Mouse (Mus musculus) hematopoietic stem cell, adult 5-6 weeks (primary cell): ENCODE measurements around the gene Ttc41. TPM values are rescaled to one million over a fixed set of nuclear protein-coding genes. Genes with fewer than 3 reads are reported as not detected.

Experiments used
- ATAC-seq, 2 experiments: fragments of 125-278 bp in 1 of 2; replicated peaks in 1 of 2; 2 replicates each; pipeline ENCODE4 v1.8.0; 2016 to 2017; ENCODE audit warnings: inconsistent platforms in 2 of 2, mild to moderate bottlenecking in 2 of 2, moderate number of reproducible peaks in 2 of 2, low read depth in 1 of 2, moderate TSS enrichment in 1 of 2; ENCODE audit not compliant: low FRiP score in 2 of 2, poor library complexity in 2 of 2, severe bottlenecking in 2 of 2, insufficient read depth in 1 of 2, low TSS enrichment in 1 of 2
- total RNA-seq: library from RNA; stranded (forward); fragments of 172-1452, 232-1000 nt; gene quantifications from 2 replicates; pipeline ENCODE4 v1.2.3, GENCODE M21; 2017

Ttc41 gene
- total RNA-seq, 1 experiment from 2014 or later = 1.7 TPM

DNA sequence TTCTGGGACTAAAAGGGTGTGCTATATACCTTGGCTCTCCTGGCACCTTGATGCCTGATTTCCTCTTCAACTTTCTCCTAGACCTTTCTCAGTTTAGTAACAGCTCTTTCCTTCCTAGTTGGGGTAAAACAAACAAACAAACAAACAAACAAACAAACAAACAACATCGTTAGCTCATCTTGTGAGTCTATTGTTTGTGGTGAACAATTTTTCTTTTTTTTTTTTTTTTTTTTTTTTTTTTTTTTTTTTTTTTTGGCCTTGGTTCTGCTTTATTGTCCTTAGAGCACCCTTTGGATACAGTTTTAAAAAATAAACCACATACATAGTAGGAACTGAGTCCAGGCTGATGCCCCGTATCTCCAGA is 25.9 kb downstream of the Ttc41 start:
- ATAC-seq = no peak

GRCm38 (mm10) chr10:86735036-86735435 is 29.4 kb downstream of the Ttc41 start:
- ATAC-seq = no peak

DNA sequence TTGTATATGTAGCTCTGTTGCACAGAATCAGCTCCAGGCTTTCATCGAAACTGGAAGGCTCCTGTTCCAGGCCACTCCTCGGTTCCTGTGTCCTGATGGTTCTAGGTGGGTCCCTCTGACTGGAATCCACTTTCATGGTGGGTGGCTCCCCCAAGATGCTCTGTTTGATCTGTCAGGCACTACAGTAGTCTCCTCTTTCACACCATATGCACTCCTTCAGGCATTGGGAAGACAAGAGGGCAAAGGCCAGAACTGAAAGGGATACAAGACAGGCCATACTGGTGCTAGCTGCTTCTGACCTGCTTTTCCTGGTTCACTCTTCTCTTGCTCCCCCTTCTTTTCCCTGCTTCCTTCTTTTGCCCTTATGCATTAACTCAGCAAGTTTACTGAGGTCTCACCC is 37.3 kb downstream of the Ttc41 start:
- no peak for ATAC-seq

DNA sequence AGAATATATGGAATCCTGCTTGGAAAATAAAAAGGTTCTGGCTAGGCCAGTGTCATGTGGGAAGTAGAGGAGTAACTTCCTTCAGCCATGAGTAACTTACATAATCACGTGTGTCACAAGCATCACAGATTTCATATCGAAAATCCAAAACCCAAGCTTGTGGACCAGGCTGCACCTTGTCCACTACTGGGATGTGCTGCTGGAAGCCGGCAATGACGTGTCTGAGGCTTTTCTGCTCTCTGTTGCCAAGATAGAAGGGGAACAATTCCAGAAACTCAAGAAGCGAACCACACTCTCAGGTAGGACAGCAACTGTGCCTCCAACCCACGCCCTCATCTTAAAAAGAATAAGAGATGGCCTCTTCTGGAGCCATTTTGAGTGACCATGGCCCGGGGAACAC is 38.7 kb downstream of the Ttc41 start:
- no peak for ATAC-seq

DNA sequence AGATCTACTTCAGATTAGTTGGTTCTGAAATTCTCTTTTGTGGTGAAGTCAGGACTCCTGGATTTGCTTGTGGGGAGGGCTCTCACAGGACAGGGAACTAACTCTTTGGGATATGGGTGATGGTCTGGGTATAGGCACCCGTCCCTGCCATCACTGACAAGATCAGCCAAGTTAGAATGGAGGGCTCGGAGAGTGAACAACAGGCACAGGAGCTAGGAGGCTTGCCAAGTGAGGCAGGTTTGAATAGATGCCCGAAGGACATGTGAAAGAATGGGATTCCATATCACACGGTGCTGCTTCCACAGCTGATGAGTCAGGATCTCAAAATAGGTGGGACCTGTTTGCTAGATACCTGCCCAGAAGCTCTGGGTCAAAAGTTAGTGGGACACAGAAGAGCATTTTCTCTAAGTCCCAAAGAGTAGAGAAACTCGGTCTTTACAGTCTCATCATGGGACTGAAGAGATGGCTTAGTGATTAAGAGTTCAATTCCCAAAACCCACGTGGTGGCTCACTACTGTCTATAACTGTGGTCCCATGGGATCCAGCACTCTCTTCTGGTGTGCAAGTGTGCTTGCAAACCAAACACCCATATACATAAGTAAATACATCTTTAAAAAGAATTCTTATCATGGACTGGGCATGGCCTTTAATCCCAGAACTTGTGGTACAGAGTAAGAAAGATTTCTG is 50.3 kb downstream of the Ttc41 start:
- ATAC-seq = no peak

DNA sequence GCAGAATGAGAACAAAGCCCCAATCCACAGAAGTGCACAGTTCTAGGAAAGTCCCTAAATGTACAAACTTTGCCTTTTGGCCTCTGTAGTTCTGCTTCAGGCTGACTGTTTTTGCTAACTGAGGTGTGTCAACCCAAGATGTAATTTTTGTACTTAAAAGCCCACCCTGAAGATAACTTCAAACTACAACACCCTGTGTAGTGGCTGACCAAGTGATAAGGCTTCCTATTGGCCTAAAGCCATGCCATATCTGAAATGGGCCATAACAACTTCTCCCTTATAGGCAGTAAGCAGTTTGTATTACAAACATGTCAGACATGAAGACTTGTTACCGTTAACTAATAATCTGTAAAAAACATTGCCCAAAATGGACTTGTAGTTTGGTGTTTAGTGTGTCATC is 52.1 kb downstream of the Ttc41 start:
- ATAC-seq = no peak

GRCm38 (mm10) chr10:86758211-86758610 is 52.6 kb downstream of the Ttc41 start:
- ATAC-seq = no peak

DNA sequence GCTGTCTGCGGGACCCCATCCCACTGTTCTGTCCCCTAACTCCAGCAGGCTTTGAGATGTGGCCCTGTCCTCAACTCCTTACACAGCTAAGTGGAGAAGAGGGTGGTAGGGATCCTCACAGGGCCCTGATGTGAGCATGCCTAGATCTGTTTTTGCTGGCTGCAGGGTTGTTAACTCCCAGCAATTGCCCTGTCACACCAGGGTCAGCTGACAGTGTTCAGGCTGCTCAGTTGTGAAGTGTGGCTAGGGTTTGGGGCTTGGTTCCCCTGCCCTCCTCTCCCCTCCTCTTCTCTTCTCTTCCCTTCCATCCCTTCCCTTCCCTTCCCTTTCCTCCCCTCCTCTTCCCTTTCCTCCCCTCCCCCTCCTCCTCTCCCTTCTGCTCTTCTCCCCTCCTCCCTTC is 55.6 kb downstream of the Ttc41 start:
- no peak for ATAC-seq

GRCm38 (mm10) chr10:86761722-86762383 is 56.2 kb downstream of the Ttc41 start:
- no peak for ATAC-seq

GRCm38 (mm10) chr10:86762384-86762730 is 56.7 kb downstream of the Ttc41 start:
- ATAC-seq = no peak

- no peak for ATAC-seq
Measured at GRCm38 (mm10) chr10:86763672-86764071, 58.1 kb downstream of the Ttc41 start, which contains the start of gene Gm49358. TSS of gene Gm49358 (plus strand) at chr10:86763972.

GRCm38 (mm10) chr10:86765344-86765966 is 59.8 kb downstream of the Ttc41 start:
- ATAC-seq = no peak

DNA sequence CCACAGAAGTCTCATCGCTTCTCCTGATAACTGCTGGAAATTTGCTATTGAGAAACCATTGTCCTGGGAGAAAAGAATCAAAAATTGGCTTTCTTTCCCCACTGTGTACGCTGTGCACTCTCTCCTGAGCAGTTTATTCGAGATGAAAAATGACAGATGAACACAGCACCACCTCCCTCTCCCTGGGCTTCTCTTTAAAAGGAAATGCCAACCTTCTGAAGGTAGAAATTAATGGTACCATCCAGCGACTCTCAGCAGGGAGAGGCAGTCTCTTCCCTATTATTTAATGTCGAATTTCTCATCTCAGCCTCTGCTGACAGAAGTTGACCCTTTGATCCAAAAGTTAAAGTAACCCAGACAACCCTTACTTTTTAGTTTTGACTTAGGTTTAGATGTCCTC is 63.6 kb downstream of the Ttc41 start:
- no peak for ATAC-seq

DNA sequence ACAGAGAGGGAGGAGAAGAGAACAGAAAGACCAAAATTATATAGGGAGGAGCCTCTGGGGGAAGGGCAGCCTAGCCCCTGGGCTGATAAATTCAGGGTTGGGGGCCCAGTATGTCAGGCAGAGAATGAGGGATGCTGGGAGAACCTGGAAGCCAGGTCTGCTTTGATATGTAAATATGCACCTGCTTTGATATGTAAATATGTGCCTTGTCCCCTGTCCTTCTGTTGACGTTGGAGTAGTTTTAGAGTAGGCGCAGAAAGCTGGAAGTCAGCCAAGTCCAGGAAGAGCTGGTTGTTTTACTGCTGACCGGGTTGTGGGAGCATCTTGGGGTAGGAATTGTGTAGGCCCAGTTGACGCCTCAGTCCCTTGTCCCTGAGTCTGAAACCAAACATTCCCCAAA is 64.2 kb downstream of the Ttc41 start:
- ATAC-seq = no peak

DNA sequence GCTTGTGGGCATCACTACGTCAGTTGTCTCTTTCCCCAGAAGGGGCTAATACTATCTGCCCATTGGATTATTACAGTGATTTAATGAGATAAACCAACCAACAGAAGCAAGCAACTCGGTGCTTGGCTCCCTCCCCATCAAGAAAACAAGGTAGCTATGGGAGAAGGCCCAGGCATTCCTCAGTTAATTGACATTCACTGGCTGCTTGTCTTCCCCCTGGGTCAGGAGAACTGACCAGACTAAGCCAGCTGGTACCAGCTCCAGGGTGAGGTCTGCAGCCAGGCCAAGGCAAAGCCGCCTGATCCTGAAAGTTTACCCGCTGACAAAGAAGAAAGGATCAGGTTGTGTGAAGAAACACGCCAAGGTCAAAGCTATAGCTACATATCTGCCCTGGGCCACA is 66.1 kb downstream of the Ttc41 start:
- ATAC-seq = no peak

DNA sequence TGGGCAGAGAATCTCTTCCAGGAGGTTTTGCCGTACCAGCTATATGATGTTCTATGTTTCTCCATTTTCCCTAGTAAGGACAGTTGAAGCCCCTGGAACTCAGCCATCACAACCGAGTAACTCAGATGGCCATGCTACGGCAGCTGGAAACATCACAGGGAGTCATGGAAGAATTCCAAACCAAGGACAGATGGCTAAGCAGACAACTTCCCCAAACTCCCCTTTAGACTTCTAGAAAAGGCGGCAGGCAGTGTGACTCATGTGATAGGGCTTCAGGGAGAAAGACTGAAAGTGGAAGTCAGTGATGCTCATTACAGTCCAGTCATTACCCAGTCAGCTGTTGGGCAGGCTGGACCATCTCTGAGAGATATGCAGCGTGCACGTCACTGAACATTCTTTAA is 66.6 kb downstream of the Ttc41 start:
- peak; percentile 96 to 98 for ATAC-seq

DNA sequence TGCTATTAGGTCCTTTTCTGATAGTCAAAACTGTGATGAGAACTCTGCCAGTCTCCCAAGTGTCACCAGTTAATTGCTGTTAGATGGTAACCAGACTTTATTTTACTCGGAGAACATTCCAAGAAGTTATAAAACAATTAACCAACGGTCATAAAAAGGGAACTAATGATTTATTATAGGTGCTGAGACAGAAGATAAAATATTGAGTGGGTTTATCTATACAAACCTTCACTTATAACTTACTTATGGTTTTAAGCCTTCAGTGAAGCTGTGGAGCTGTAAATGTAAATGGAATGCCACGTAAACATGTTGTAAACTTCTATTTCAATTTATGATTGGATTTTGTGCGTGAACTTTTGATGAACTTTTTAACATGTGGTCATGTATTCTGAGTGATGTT is 67.7 kb downstream of the Ttc41 start:
- ATAC-seq = no peak

- ATAC-seq = no peak
Measured at GRCm38 (mm10) chr10:86776281-86776680, 70.7 kb downstream of the Ttc41 start.
